Mouse (Mus musculus) CH12.LX (cell line): Measurements from ENCODE around the gene Ttll6.

Experiments
- CHD2 ChIP-seq: IDR thresholded peaks from 2 replicates; pipeline ENCODE4 v1.6.1; 2011; ENCODE audit warnings: low read length, improper control_type of control experiment
- E2F4 ChIP-seq: IDR thresholded peaks from 2 replicates; pipeline ENCODE4 v1.6.1; 2011; ENCODE audit warnings: low read depth, low read length, improper control_type of control experiment; ENCODE audit not compliant: insufficient replicate concordance
- EP300 ChIP-seq: IDR thresholded peaks from 2 replicates; pipeline ENCODE4 v1.6.1; 2011; ENCODE audit warnings: low read length, improper control_type of control experiment
- NRF1 ChIP-seq: IDR thresholded peaks from 2 replicates; pipeline ENCODE4 v1.6.1; 2014; ENCODE audit warnings: low read depth, mild to moderate bottlenecking, inconsistent platforms, low read length, improper control_type of control experiment, moderate library complexity

DNA sequence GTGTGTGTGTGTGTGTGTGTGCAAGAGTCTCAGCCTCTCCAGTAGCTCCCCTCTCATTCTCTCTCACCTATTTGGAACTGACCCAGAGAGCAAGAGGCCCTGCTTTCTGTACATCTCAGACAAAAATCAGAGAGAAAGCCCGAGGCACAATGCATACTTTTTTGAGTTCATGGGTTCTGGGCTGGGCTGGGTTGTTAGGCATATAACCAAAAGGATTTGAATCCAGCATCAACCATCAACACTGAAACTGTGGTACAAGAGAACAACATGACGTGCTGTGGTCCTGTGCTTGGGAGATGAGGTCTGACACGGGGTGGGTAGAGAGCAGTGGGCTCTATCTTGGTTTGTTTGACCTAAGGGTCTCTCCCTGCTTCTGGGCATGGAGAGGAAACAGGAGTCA is 38.0 kb downstream of the Ttll6 start:
- TF ChIP-seq CHD2 (no peak), E2F4 (no peak), EP300 (no peak), NRF1 (no peak)
